Mouse (Mus musculus): ENCODE results near the gene Kif1b. TPM values are rescaled to one million over a fixed set of nuclear protein-coding genes. Genes with fewer than 3 reads are reported as not detected.

Gene Kif1b
- total RNA-seq, 2 experiments from 2014 or later, result 256 to 358 TPM

DNA sequence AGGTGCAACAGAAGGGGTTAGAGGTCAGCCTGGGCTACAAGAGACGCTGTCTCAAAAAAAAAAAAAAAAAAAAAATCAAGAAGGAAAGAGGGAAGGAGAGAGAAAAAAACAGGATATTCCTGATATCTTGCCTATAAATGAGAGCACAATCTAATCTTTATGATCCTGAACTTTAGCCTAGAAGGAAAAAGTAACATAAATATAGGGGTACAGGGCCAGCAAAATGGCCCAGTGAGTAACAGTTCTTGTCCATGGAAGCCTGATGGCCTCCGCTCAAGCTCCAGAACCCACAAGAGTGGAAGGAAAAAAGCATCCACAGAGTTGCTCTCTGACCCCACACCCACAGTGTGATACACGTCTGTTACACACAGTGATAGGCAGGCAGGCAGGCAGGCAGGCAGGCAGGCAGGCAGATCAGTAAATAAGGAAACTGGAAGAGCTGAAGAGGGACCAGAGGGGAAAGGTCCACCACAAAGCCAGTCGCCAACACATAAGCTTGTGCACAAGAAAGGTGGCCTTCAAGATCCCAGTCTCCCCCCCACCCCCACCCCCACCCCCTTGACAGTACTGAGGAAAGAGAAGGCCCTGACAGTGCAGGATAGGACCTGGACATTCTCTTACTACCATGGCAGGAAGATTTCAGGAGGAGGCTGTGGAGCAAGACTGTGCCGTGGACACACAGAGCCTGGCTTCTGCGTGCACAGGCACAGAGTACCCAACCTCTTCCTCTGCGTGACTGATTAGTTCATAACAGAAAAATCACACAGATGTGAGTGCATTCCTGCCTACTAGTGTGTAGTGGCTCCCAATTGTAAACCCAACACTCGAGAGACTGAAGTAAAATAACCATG is 21.0 kb downstream of the Kif1b start:
- DNase-seq, result no peak
- intact Hi-C loops (cut with DNase I), result loop anchor here (2.0 kb wide), 1 partner anchor 18 kb away; no protein-coding TSS in a partner anchor
- no peak for TF ChIP-seq CTCF (IDR thresholded peaks at IDR 0.05)
- peak overlapping the region; percentile 73 for H3K27ac ChIP-seq
- peak overlapping the region; percentile 1; the same call in 1 of the 2 replicates for H3K4me3 ChIP-seq

DNA sequence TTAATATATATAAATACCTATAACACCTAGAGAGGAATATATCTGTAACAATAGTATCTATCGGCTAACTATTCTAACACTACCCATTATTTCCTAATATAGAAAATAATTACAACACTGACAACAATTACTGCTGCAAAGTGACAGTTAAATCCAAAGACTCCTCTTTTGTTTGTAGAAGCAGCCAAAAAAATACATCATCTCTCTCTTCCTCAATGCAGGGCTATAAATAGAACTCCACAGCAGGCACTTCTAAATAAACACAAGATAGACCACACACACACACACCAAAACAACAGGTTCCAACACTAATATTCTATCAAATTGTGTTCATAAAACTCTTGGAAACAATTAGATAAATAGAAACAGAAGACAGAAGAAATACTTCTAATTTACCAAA is 21.8 kb downstream of the Kif1b start:
- intact Hi-C loops (cut with DNase I), result loop anchor here (2.0 kb wide), 1 partner anchor 19 kb away; no protein-coding TSS in a partner anchor
- TF ChIP-seq CTCF (IDR thresholded peaks at IDR 0.05), result no peak
- H3K4me3 ChIP-seq, result peak overlapping the region; percentile 19; the same call in 1 of the 2 replicates
- no peak for DNase-seq
- H3K27ac ChIP-seq, result peak overlapping the region; percentile 73

DNA sequence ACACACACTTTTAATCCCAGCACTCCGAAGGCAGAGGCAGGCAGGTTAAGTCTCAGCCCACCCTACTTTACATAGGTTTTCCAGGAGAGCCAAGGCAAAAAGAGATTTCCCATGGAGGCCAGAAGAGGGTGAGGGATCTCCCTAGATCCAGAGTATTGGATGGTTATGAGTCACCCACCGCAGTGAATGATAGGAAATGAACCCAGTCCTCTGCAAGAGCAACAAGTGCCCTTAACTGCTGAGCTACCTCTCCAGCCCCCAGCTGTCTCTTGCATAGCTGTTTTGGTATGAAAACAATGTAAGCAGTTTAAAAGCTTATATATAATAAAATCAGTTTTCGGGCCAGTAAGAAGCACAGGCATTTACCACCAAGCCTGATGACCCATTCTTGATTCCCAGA is 24.5 kb downstream of the Kif1b start:
- no peak for DNase-seq
- H3K27ac ChIP-seq, result peak overlapping the region; percentile 53
- intact Hi-C loops (cut with DNase I), result no loop called here
- no peak for TF ChIP-seq CTCF (IDR thresholded peaks at IDR 0.05)
- H3K4me3 ChIP-seq, result no peak overlapping the region

DNA sequence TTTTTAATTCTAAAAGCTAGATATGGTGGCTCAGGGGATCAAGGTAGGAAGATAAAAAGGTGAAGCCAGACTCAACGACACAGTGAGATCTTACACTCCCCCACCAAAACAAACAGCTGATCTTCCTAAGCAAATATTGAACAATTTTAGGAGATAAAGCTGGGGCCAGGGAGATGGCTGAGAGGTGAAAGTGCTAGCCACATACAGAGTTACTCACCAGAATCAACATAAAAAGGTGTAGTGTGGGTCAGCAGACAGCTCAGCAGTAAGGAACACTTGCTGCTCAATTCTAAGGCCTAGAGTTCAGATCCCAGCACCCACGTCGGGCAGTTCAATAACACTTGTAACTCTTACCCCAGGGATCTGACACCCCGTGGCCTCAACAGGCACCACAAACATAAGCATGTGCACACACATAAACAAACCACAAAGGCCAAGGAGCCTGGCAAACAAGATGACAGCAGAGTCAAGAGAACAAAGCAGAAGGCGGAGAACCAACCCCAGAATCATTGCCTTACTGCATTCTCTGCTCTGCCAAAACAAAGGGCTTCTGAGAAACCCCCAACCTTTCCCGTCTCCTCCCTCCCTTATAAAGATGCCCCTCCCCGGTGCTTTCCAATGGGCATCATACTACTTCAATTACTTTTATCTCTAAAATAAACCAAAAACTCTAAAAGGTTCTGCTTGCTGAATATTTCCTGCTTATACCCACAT is 25.3 kb downstream of the Kif1b start:
- Histone ChIP-seq H3K27ac (peak overlapping the region; percentile 53), H3K4me3 (no peak overlapping the region)
- intact Hi-C loops (cut with DNase I), result no loop called here
- DNase-seq, result no peak
- no peak for TF ChIP-seq CTCF (IDR thresholded peaks at IDR 0.05)

DNA sequence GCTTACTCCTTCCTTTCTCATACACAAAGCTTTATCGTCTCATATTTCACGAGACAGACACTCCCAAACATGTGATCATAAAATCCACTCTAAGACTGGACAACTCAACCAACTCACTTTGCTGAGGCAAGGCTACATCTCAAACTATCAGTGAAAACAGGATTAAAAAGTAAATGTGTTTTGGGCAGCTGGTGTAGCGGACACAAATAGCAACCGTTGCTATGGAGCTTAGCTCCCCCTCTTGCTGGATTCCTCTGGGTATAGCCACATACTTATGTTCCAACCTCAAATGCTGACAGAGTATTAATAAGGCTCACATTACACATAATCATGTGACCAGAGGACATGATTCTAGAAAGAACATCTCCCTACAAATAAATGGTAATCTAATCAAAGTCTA is 29.9 kb downstream of the Kif1b start:
- TF ChIP-seq CTCF (IDR thresholded peaks at IDR 0.05), result no peak
- intact Hi-C loops (cut with DNase I), result loop anchor here (2.0 kb wide), 1 partner anchor 29 kb away; the partner anchor contains the start of gene Kif1b
- DNase-seq, result peak; percentile 41
- H3K4me3 ChIP-seq, result peak overlapping the region; percentile 55
- peak overlapping the region; percentile 83 for H3K27ac ChIP-seq

DNA sequence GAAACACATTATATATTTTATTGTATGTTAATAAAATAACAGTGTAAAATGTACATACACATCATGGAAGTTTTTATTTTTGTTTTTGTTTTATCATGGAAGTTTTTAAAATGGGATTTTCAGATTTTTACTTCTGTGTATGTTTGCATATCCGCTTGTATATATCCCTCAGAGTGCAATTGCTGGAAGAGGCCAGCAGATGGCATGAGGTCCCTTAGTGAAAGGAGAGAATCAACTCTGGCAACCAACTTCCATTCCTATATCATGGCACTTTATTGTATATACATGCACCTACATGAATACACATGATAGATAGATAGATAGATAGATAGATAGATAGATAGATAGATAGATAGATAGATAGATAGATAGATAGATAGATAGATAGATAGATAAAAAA is 34.4 kb downstream of the Kif1b start:
- peak; percentile 54 for TF ChIP-seq CTCF (IDR thresholded peaks at IDR 0.05)
- intact Hi-C loops (cut with DNase I), result no loop called here
- DNase-seq, result no peak
- H3K4me3 ChIP-seq, result no peak overlapping the region
- H3K27ac ChIP-seq, result no peak overlapping the region

DNA sequence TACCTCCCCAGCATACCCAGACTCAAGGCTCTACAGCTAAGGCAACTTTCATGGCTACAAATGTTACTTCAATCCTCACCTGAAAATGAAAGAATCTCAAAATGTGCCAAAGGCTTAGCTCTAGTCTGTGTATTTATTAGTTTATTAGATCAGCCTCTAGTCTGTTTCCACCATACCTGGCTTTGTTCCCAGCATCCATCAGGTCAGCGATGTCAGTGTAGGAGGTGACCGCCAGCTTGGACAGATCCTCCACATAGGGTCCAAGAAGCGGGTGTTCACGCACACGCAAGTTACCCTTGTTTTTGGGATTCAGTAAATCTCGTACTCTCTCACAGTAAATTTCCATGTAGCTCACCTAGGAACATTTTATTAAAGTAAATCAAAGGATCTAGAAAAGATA is 37.0 kb downstream of the Kif1b start:
- no peak overlapping the region for H3K4me3 ChIP-seq
- TF ChIP-seq CTCF (IDR thresholded peaks at IDR 0.05), result no peak
- DNase-seq, result no peak
- no peak overlapping the region for H3K27ac ChIP-seq
- intact Hi-C loops (cut with DNase I), result no loop called here

DNA sequence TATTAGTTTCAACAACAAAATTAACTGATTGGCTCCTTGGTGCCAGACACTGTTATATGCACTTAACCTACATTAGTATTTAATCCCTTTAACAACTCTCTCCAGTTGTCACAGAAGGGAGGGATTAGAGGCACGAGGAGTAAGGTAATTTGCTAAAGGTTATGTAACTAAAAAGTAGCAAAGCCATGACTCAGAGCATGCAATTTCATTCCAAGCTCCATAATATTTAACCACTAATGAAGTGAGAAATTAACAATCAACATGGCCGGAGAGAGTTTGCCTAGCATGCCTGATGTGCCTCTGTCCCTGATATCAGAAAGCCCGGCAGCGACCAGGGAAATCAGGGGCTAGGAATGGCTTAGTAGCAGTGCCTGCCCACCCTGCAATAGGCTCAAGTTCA is 38.5 kb downstream of the Kif1b start:
- TF ChIP-seq CTCF (IDR thresholded peaks at IDR 0.05), result no peak
- H3K4me3 ChIP-seq, result no peak overlapping the region
- no peak for DNase-seq
- intact Hi-C loops (cut with DNase I), result no loop called here
- H3K27ac ChIP-seq, result no peak overlapping the region

DNA sequence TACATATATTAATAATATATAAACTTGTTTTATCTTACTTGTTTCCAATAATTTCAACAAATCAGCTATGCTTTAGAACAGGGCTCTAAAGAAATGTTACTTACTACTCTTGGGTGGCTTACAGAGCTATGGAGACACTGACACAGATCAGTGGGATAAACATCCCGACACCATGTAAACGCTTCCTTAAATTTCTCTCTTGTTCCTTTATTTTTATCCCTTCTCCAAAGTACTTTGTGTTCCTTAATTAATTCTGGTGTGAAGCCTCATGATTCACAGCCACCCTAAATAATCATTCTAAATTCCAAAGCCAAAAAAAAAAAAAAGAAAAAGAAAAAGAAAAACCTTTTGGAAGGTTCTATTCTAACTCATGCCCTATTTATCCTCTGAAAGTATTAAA is 42.6 kb downstream of the Kif1b start:
- no peak for DNase-seq
- Histone ChIP-seq H3K27ac (no peak overlapping the region), H3K4me3 (no peak overlapping the region)
- intact Hi-C loops (cut with DNase I), result no loop called here
- no peak for TF ChIP-seq CTCF (IDR thresholded peaks at IDR 0.05)

DNA sequence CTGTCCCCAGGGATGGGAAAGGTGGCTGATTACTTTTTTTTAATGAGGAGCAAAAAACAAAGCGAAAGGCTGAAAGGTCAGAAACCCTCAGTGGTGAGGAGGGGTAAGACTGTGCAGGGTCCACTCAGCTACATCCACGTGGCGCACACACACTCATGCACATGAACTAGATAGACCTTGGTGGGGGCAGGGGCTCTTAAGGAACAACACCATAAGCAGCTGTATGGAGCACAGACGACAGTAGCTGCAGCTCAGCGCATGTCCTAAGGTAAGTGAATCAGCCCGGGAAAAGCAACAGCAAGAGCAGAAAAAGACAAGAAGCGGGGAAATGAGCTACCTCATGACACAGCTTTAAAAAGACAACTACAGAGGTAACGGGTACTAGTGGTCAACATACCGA is 44.3 kb downstream of the Kif1b start:
- Histone ChIP-seq H3K27ac (no peak overlapping the region), H3K4me3 (no peak overlapping the region)
- intact Hi-C loops (cut with DNase I), result no loop called here
- no peak for DNase-seq
- TF ChIP-seq CTCF (IDR thresholded peaks at IDR 0.05), result no peak

DNA sequence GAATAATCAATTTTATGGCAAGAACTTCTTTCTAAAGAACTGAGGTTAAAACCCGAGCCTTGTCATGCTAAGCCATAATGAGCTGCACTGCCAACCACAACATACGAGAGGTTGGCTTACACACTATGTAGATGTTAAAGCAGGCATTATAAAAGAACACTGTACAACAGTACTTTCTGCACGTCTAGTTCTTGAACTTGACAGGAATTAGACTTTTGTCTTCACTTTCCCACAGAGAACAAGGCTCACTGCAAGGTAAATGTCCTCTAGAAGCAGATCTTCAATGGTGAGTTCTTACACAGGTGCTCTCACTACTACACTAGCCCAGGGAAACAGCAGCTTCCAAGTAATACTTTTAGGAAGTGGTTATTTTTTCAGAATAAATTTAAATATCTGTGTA is 46.0 kb downstream of the Kif1b start:
- no peak overlapping the region for H3K4me3 ChIP-seq
- TF ChIP-seq CTCF (IDR thresholded peaks at IDR 0.05), result no peak
- no peak for DNase-seq
- no peak overlapping the region for H3K27ac ChIP-seq
- intact Hi-C loops (cut with DNase I), result no loop called here

DNA sequence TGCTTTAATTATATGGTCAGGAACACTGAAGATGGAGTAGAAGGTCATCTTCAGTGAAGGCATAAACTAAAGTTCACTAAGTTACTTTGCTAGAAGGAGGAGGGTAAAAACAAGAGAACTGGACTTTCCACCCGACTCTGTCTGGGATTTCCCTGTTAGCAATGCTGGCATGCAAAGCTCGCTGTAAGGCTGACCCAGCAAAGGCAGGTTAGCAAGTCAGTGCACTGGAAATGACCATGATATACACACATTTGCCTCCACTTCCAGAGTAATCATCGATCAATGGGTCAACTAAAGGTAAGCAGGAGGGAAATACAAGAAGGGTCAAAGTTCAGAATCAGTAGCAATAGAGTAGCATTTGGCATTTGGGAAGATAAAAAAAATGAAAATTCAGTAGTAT is 46.6 kb downstream of the Kif1b start:
- no peak for TF ChIP-seq CTCF (IDR thresholded peaks at IDR 0.05)
- no peak for DNase-seq
- intact Hi-C loops (cut with DNase I), result no loop called here

DNA sequence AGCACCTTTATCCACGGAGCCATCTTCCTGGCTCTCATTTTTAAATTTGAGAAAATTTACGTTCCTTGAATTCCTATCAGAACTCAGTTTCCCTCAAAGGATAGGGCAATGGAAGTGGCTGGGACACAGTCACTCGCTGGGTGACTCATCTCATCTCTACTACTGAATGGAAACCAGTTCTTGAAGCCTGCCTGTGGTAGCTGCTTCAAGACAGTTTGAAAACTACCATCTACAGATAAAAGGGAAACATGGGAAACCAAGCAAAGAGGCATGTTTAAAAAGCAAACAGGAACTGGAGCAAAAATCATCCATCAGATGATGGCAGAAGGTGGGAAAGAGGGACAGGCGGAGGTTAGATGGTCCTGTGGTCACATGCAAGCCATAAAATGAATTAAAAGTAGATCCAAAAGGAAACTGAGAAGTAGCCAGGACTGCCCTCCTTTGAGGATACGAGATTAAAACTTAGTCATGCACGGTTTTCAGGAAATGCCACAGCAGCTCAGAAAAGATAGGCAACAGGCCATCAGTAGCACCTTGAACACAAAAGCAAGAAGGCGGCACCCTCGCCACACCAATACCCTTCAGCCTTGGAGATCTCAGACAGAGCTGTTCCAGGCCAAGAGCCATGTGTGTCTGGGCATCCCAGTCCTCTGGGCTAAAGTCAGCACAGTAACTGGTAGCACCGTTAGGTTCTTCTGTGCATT is 48.0 kb downstream of the Kif1b start:
- DNase-seq, result no peak
- no peak for TF ChIP-seq CTCF (IDR thresholded peaks at IDR 0.05)
- no peak overlapping the region for H3K4me3 ChIP-seq
- intact Hi-C loops (cut with DNase I), result no loop called here
- no peak overlapping the region for H3K27ac ChIP-seq

More for the DNA sequence above, 46.6 kb downstream of the Kif1b start:
- H3K4me3 ChIP-seq, result no peak overlapping the region
- H3K27ac ChIP-seq, result no peak overlapping the region
